ENCODE assay signal across 8 mouse cellular contexts in the genomic region with DNA sequence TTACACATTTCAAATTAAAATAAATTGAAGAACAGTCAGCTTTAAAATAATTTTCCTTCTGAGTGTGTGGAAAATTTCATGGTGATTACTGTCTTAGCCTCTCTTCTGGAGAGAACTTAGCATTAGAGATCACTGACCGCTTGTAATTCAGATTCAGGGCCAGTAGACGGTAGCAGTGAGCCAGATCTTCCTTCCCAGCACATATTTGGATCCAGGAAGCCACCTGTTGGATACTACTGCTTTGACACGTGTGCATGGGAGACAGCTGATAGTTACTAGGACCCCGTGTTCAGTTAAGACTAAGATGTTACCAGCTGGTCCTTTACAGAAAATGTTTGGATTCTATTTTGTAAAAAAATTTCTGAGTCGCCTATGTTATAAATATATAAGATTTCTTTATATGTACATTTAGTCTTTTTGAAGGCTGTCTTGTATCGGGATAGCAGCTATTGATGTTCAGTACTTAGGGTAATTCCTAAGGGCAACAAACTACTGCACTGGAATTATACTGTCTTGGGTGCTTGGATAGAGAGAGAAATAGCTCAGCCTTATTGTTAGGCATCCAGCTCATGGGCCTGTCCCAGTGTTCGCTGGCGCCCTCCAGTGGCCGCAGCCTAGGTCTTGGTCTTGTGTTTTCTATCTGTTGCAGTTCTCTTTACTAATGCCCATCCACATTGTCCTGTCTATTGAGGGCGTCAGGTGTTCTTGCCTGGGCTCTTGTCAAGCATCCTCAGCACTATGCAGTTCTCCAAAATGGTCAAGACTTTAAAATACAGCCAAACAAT.
DNase-seq lines count a peak whose midpoint lies in the region; ATAC-seq and TF ChIP-seq lines count a peak whose summit lies in the region.

No protein-coding gene starts in this region.

- peak; percentile 89 for DNase-seq in ES-E14 (ENCODE audit: low read depth, low spot score)
- DNase-seq in c-Kit-negative CD71-positive TER-119-positive erythroid progenitor cells, embryonic 14.5 days (ENCODE audit: low read depth, low spot score) = peak; percentile 66
- peak; percentile 44 for DNase-seq in heart, postnatal 25 days (ENCODE audit: low spot score)
- DNase-seq in layer of hippocampus, adult 8-10 months (ENCODE audit: low spot score in 2 of 2) = peak; percentile 64 to 83
- peak; percentile 82 for DNase-seq in ovary, postnatal 36 days (ENCODE audit: low spot score)
- peak; percentile 84 for DNase-seq in thymus, postnatal 14 days

- H3K9ac ChIP-seq in ES-E14 (ENCODE audit: insufficient read depth, low read depth, low read length, poor library complexity, severe bottlenecking) = no peak overlapping the region
- H3K9ac ChIP-seq in forebrain, embryonic 12.5 days = no peak overlapping the region
- no peak overlapping the region for H3K9ac ChIP-seq in lung, embryonic 15.5 days

- no peak overlapping the region for H3K4me2 ChIP-seq in forebrain, embryonic 12.5 days
- H3K4me2 ChIP-seq in lung, embryonic 15.5 days = no peak overlapping the region

- H3K36me3 ChIP-seq in ES-E14 (ENCODE audit: control insufficient read depth, insufficient read depth, low read length, poor library complexity, severe bottlenecking) = peaks cover 23% of the 10 kb centered on the region
- peaks cover 54% of the 10 kb centered on the region for H3K36me3 ChIP-seq in forebrain, embryonic 12.5 days (replicated peaks)
- H3K36me3 ChIP-seq in lung, embryonic 15.5 days = peaks cover 55% of the 10 kb centered on the region

- no peak overlapping the region for H3K27ac ChIP-seq in ES-E14 (ENCODE audit: insufficient read depth, low read depth, low read length, poor library complexity, severe bottlenecking)
- no peak overlapping the region for H3K27ac ChIP-seq in forebrain, embryonic 12.5 days
- no peak overlapping the region for H3K27ac ChIP-seq in lung, embryonic 15.5 days

- no peak overlapping the region for H3K4me3 ChIP-seq in ES-E14 (ENCODE audit: insufficient read depth in 1 of 2, low read depth in 1 of 2, low read length in 2 of 2, poor library complexity in 1 of 2, severe bottlenecking in 1 of 2)
- no peak overlapping the region for H3K4me3 ChIP-seq in forebrain, embryonic 12.5 days (replicated peaks)
- no peak overlapping the region for H3K4me3 ChIP-seq in lung, embryonic 15.5 days

- WGBS in forebrain, embryonic 12.5 days = 39% methylated on average over 10 of the region's 10 CpGs
- WGBS in lung, embryonic 15.5 days = 39% methylated on average over 10 of the region's 10 CpGs

- no peaks in the 10 kb centered on the region for H3K9me3 ChIP-seq in ES-E14 (ENCODE audit: control insufficient read depth, insufficient read depth, low read depth, low read length)
- H3K9me3 ChIP-seq in forebrain, embryonic 12.5 days = no peaks in the 10 kb centered on the region
- no peaks in the 10 kb centered on the region for H3K9me3 ChIP-seq in lung, embryonic 15.5 days

- peak; percentile 61; the same call in 1 of the 2 replicates for ATAC-seq in forebrain, embryonic 12.5 days (ENCODE audit: low FRiP score)
- ATAC-seq in lung, embryonic 15.5 days (ENCODE audit: borderline replicate concordance, extremely low read depth, low FRiP score, low TSS enrichment) = peak; percentile 31; the same call in 1 of the 2 replicates

- intact Hi-C loops in heart, postnatal 25 days (cut with DNase I) = loop anchor here (1.0 to 2.0 kb wide), 2 partner anchors 69 to 156 kb away; no protein-coding TSS in a partner anchor

- in situ Hi-C loops in ES-E14 (cut with MboI; ENCODE audit: low sequenced_read_pairs in 2 of 2, unreplicated experiment in 2 of 2) = no loop called here

- no peaks in the 10 kb centered on the region for H3K27me3 ChIP-seq in forebrain, embryonic 12.5 days
- no peaks in the 10 kb centered on the region for H3K27me3 ChIP-seq in lung, embryonic 15.5 days

- H3K4me1 ChIP-seq in ES-E14 (ENCODE audit: control insufficient read depth in 2 of 2, insufficient read depth in 2 of 2, low read length in 2 of 2, poor library complexity in 1 of 2) = no peaks in the 10 kb centered on the region
- H3K4me1 ChIP-seq in forebrain, embryonic 12.5 days = no peaks in the 10 kb centered on the region
- H3K4me1 ChIP-seq in lung, embryonic 15.5 days = no peaks in the 10 kb centered on the region

TF ChIP-seq in ES-E14, 5 proteins besides CTCF, POLR2A, EP300 and RAD21:
- TF ChIP-seq MAFK (IDR thresholded peaks at IDR 0.05; ENCODE audit: insufficient read depth, low read depth, low read length) (no peak), ZC3H11A (IDR thresholded peaks at IDR 0.05; ENCODE audit: borderline replicate concordance, low read depth, low read length) (peak; percentile 35; the same call in 1 of the 2 replicates), ZNF384 (IDR thresholded peaks at IDR 0.05; ENCODE audit: low read depth, low read length) (no peak), HCFC1 (IDR thresholded peaks at IDR 0.05; ENCODE audit: borderline replicate concordance, insufficient read depth, low read length) (no peak), CHD2 (IDR thresholded peaks at IDR 0.05; ENCODE audit: low read depth, low read length) (no peak)
